Mouse (Mus musculus) olfactory bulb, adult 2 months (tissue): ENCODE results near the gene Col18a1.

ENCODE experiments used
- CTCF ChIP-seq: fragments of 200-500 bp; IDR thresholded peaks from 2 replicates; pipeline ENCODE4 v1.5.1; 2012; ENCODE audit warnings: low read depth, mild to moderate bottlenecking, low read length, moderate library complexity; ENCODE audit not compliant: insufficient read depth
- POLR2A ChIP-seq: fragments of 200-500 bp; IDR thresholded peaks from 2 replicates; pipeline ENCODE4 v1.6.1; 2012; ENCODE audit warnings: mild to moderate bottlenecking, low read depth, low read length, moderate library complexity; ENCODE audit not compliant: insufficient read depth

- TF ChIP-seq CTCF (no peak), POLR2A (no peak)
Measured at GRCm38 (mm10) chr10:77145946-77146345, 20.4 kb downstream of the Col18a1 start.
